Mouse (Mus musculus) thymus, postnatal 36 days (tissue): ENCODE results near the gene Krtap27-1.

Source experiments
- DNase-seq, 2 experiments: peaks; one replicate each; pipeline ENCODE4 v3.0.0; 2022; ENCODE audit warnings: mixed read lengths in 2 of 2

Krtap27-1 gene

DNA sequence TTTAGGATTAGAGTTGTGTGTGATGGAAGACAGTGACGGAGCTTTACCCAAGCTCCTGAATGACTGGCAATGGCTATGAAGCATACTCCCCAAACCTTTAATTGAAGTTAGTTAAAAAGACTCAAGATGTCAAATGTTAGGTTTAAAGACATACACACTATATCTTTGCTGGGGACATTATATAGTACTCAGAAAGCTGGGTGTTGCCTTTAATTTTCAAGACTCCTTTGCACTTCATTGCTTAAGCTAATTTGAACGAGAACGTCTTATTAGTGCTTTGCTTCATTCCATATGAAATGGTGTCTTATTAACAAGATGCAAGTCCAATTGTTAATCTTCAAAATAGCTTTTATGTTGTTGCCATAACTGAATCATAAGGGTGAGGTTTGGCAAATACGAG lies at the start of gene Krtap27-1:
Gene Krtap27-1, minus strand, starts transcription at position 101 of the 400 bp plus-strand sequence.
- DNase-seq = no peak

DNA sequence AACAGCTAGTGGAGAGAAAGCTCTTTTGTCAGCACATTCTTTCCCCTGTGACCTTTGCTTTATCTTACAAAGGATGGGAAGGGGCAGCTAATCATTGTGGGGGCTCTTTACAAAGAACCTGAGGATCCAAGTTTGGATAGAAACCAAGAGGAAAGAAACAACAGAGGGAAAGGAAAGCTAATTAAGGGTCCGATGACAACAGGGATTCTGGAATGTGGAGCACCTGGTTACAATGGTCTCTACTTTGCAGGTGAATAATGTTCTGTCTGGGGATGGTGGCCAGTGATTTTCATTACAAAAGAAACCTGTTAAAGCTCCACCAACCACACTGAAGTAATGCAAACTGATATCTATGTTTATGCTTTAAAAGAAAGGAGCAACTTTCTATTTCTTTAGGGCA lies 48.6 kb upstream of the Krtap27-1 start:
- DNase-seq = no peak

GRCm38 (mm10) chr16:88716549-88716948 lies 45.1 kb upstream of the Krtap27-1 start:
- no peak for DNase-seq

GRCm38 (mm10) chr16:88711245-88711644 lies 39.8 kb upstream of the Krtap27-1 start:
- DNase-seq = no peak

DNA sequence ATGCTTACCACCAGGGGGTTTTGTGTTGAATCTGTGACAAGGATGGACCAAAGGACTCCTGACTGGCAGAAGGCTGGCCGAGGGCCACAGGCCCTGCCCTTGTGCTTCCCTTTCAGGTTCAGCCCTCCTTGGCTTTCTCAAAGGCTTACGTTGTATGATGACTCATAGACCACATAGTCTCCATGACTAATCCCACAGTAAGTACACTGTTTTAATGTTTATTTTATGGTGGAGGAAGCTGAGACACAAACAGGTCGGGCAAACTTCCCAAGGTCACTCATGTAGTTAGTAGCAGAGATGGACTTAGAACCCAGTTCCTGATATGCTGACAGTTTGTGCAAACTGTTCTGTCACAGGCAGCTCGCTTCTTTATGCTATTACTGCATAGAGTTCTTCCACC lies 39.3 kb upstream of the Krtap27-1 start:
- no peak for DNase-seq

- no peak for DNase-seq
Measured at GRCm38 (mm10) chr16:88707496-88708012, 36.1 kb upstream of the Krtap27-1 start, which contains the start of gene 2310061N02Rik. TSS of gene 2310061N02Rik (minus strand) at chr16:88707962.

GRCm38 (mm10) chr16:88701072-88701864 lies 29.8 kb upstream of the Krtap27-1 start:
- peak; percentile 63 to 77 for DNase-seq

DNA sequence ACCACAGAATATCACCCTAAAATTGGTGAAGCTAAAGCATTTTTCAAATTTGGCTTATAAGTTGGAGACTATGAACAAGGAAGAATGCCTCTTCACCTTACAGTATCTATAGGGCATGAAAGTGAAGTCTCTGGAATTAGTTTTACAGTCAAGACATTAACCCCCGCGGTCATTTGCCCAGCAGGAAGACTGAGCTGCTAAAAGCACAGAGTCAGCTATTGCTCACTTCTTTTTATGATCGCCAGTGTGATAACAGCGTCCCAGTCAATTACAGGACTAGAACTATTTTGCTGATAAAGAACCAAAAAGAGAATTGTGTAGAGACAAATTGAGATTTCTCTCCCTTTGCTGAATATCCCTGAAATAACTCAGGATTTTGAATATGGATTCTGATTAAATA lies 24.8 kb upstream of the Krtap27-1 start:
- DNase-seq = no peak

DNA sequence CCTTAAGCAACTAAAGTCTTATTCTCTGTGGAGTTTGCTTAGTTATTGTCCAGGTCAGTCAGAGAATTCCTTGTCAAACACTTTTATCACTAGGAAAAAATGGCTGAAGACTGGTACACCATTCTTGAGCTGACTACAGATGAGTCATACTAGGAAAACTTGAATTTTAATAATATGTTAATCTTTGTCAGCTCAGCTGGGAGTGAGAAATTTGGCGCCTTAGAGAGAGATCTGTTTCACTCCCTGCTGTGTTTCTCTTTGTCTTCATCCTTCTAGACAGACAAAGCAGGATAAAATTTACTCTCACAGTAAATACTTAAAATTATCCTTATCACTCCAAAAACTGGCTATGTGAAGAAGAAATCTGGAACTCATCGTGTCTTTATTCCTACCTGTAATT lies 9.8 kb upstream of the Krtap27-1 start:
- DNase-seq = no peak

DNA sequence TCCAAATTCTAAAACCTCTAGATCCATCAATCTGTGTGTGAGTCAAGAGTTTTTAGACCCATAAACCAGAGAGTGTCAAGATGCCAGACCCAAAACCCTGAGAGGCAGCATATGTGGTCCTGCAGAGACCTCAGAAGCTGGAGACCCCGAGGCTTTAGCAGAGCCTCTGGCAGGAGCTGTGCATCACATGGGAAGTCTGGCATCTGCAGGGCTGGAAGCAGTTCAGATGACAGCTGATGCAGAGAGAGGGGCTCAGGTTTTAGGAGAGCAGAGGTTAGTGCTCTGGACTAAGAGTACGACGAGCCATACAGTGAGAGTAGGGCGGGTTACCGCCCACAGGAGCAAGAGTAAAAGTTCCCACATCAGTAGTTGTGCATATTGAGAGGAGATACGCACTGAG lies 7.6 kb upstream of the Krtap27-1 start:
- DNase-seq = no peak

- DNase-seq = no peak
Measured at GRCm38 (mm10) chr16:88657426-88657825, 14.0 kb downstream of the Krtap27-1 start.

DNA sequence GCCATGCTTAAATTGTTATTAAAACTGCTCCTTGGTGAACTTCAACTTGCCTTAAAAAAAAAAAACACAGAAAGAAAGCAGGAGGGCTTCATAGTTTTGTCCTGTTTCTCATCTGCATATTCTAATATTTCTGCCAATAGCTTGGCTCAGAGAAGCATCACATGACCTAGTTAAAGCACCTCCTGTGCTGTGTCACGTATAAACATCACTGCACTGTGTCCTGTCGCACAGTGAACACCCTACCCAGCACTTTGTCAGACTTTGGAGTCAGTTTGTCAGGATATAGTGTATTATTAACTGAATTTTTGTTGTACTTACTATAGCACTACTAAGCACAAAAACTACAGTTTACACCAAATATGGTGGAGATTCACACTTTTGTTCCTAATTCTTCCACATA lies 19.5 kb downstream of the Krtap27-1 start:
- DNase-seq = no peak

- no peak for DNase-seq
Measured at GRCm38 (mm10) chr16:88651082-88651481, 20.4 kb downstream of the Krtap27-1 start.

DNA sequence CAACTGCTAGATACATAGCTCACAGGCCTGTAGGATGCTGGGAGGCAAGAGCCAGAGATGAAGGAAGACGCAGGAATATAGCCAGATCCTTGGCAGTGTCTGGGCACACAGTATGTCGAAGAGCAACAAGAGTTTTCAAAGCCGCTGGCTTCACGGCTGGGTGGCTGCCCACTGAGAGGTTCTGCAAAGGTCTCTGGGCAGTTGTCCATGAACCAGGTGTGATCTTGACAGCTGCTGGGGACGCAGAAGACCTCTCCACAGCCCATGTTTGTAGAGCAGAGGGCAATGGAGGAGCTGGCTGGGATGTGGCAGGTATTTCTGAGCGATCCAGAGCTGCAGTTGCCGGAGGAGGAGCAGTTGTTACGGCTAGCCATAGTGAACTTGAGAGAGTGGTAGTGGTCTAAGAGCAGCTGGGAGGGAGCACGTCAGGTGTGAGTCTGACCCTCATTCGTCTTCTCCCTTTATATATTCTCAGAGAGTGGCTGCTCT lies 24.1 kb downstream of the Krtap27-1 start, which contains the start of gene Krtap26-1:
Gene Krtap26-1, minus strand, starts transcription at position 439 of the 489 bp plus-strand sequence.
- DNase-seq = no peak

GRCm38 (mm10) chr16:88646366-88647111 lies 24.9 kb downstream of the Krtap27-1 start:
- no peak for DNase-seq

- no peak for DNase-seq
Measured at GRCm38 (mm10) chr16:88640053-88640452, 31.4 kb downstream of the Krtap27-1 start.

DNA sequence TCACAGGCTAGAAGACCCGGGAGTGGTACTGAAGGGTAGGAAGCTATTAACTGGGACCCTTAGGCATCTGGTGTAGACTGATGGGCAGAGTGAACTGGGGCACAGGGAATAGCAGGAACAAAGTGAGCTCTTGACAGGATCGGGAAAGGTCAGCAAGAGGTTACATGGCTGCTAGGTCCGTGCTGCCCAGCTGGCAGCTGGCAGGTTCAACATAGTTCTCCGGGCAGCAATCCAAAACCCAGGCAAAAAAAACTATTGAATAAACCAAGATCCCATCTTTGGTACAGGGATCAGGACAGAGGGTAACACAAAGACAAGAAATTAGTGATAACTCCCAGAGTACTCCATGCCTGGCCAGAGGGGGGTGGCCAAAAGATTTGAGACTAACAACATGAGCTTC lies 36.3 kb downstream of the Krtap27-1 start:
- DNase-seq = no peak

- DNase-seq = no peak
Measured at GRCm38 (mm10) chr16:88631474-88631873, 40.0 kb downstream of the Krtap27-1 start.

DNA sequence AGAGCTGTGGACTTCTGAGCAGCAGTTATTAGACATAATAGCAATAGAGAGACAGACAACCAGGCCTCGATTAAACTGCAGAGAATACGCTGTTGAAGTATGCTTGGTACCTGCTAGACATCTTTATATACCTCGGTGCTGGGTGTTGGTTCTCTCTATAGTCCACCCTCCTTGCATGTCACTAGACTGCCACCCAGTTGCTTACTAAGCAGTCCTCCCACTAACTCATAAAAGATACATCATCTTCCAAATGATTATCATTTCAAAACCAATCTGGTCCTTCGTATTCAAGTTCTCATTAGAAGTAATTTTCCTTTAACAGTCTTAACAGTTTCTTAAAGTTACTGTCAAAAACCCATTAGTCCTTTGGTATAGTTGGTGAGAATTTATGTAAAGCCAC lies 43.9 kb downstream of the Krtap27-1 start, which contains the start of gene 2310079G19Rik:
Gene 2310079G19Rik, minus strand, starts transcription at position 101 of the 400 bp plus-strand sequence.
- DNase-seq = no peak
